Mouse (Mus musculus): ENCODE measurements around the gene Smox. TPM values are rescaled to one million over a fixed set of nuclear protein-coding genes. Genes with fewer than 3 reads are reported as not detected.
A peak's percentile ranks its signal among the peaks of the same experiment; 100 is the strongest.

Smox gene
- polyA plus RNA-seq, 3 experiments from 2014 or later: 8.6 to 14.8 (median 12.8) TPM

DNA sequence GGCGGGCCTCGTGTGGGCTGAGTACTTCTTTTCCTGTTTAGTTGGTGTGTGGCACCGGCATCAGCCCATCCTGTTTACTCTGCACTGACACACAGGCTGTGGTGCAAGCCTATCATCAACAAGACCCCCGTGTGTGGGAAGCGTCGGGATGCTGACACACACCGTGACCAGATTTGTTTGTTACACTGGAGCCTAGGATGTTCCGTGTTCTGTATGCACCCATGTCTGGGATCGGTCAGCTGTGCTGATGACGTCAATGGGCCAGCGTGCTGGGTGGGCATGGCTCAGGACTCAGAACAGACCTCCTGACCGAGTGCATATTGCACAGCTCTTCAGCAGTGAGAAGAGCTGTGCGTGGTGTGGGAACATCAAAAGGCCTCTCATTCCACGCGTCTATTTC is 6.2 kb upstream of the Smox start:
- no peak for ATAC-seq

DNA sequence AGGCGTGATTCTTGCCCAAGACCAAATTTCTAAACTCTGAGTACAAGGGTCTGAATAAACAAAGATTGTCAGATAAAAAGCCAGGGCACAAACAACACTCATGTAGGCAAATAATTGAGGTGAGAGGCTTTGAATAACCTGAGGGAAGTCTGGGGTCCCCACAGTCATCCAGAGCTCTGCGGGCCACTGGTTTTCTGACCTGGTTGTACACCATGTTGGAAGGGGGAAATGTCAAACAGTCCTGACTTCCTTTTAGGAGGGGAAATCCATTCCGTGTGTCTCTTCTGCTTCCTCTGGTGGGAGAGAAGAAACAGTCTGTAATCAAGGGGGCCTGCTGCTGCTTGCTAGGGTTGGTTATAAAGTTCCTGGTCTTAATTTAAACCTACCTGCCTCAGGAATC is 5.2 kb upstream of the Smox start:
- ATAC-seq: no peak

DNA sequence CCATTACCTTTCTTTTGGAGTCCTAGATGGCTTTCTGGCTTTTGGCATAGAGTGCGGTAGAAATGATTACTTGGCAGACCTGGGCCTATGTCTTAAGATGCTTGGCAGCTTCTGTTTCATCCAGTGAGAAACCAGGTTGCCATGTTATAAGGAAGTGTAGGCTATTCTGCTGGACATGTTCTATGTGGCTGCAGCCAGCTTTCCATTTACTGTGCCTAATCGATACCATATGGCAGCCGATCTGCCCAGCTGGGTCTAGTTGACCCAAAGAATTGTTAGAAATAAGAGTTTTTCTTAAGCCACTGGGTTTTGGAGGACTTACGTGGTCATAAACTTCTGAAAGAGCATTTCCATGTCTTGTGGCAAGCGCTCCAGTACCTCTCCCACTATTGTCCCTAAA is 4.0 kb upstream of the Smox start:
- ATAC-seq: no peak

DNA sequence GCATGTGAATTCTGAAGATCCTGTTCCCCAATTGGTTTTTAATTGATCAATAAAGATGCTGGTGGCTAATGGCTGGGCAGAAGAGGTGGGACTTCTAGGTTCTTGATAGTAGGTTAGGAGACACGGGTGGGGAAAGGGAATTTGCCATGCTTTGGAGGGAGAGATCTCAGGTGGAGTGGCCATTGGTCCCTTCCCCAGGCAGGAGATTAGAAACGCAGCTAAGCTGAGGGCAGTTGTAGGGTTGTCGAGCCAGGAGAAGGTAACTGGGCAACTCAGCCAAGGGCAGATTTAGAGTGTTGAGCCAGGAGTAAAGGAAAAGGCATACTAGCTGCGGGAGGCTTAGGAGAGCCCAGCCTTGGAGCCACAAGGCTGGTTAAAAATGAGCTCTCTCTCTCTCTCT is 3.0 kb upstream of the Smox start:
- ATAC-seq: no peak

DNA sequence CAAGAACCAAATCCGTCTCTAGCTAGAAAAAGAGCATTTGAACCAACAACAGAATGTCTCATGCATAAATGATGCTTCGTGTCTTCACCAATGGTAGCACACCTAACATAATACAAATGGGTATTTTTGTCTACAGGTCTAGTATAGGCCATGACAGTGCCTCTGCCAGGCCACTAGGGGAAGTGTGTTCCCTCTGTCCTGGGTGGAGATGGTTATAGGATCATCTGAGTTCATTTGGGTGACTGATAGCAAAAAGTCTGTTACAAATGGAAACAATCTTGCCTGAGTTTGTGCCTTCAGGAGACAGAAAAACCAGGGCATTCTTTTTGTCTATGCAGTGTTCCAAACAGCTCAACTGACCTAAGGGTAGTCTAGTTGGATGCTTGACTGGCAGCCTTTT is 2.4 kb upstream of the Smox start:
- no peak for ATAC-seq

DNA sequence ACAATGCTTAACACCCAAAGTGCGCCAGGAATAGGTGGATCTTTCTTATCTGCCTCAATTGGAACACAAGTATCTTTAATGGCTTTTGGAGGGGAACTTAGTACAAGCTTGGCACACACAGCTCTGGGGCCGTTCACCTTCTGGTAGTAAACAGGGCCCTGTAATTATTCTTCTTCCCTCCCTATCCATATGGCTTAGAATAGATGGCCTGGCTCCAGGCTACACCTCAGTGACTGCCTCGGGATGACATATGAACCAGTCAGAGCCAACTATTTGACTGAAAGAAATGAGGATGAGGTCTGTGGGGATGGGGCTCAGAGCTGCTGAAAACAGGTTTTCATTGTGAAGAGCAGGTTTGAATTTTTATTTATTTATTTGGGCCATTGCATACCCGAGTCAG is 1.7 kb upstream of the Smox start:
- ATAC-seq: no peak

DNA sequence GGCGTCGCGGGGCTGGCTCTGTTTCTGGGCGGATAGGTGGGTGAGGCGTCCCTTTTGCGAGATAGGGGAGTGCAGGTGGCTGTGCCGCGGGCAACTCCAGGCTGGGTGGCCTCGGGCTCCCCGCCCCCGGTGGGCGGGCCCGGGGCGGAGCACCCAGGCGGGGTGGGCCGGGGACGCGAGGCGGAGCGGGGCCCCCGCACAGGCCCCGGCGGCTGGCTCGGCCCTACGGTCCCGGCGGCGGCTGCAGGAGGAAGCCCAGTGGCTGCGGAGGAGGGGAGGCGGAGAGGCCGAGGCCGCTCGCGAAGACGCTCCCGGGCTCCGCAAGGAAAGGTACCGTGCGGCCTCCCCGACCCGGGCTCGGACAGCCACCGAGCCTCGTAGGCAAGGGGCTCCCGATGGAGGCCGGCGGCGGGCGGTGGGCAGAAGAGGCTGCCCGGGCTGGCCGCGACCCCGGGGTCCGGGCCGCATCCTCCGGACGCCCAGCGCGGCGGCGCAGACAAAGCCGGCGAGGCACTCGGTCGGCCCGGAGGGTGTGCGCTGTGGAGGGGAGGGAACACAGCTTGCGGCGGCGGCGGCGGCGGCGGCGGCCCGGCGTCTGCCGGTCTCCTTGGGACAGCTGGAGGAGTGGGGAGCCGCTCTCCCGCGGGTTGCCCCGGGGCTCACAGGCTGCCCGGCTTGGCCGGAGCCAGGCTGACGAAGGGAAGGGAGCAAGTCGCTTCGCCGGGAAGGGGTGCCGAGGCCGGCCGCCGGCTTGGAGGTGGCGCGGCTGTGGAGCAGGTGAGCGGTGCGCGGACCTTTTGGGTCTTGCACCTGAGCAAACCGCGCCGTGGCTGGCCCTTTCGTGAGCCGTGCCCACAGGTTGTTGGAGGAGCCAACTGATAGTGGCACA is 655 bp downstream of the Smox start:
- peak; percentile 89 for ATAC-seq

DNA sequence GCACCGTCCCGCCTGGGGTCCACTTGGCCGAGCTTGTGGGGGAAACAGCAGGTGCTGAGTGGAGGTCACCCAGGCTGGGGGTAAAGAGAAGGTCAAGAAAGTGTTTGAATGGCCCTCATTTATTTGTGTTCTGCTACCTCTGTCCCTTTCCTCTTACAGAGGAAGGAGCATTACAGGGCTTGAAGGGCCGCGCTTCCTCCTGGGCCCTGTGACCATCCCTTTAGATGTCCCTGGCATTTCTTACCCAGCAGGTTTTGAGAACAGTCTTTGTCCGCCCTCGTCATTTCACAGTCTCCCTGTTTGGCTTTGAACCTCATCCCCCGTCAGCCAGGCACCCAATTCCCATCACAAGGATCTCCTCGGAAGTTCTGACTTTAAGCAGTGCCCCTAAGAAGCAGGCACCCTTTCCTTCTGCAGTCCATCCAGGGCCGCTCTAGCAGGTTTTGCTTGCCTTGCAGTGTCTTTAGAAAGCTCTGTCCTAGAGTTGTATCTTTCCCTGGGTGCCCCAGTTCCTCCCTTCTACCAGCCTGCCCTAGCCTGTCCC is 1.4 kb downstream of the Smox start:
- no peak for ATAC-seq

DNA sequence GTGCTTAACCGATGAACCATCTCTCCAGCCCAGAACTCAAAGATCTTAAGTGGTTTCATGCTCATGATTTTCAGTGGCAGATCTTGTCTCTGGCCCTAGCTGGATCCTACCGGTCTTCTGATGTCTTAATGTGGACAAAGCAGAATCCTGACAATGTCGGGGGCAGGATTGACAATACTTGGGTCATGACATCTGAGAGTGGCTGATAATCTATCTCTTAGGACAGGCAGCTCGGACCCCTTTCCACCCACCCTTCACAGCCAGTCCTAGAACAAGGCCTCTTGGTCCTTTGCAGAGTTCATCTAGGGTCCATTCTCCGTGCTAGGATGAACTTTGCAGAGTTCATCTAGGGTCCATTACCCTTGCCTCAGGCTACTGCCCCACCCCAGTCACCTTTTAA is 2.1 kb downstream of the Smox start:
- ATAC-seq: no peak

DNA sequence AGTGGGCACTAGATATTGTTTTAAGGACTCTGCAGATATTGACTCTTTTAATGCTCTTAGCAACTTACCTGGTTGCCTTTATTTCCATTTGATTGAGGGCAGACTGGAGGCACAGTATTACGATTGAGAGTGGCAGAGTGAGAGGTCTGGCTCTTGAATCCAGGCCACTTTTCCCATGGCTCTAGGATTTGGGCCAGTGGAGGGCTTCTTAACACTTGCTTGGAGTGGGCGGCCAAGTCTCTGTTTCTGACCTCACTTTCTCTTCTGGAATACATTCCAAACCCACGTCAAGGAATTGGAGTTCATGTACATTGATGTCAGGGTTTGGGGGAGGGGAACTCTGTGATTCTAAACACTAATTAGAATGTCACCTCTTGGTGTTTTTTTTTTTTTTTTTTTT is 4.0 kb downstream of the Smox start:
- ATAC-seq: no peak

DNA sequence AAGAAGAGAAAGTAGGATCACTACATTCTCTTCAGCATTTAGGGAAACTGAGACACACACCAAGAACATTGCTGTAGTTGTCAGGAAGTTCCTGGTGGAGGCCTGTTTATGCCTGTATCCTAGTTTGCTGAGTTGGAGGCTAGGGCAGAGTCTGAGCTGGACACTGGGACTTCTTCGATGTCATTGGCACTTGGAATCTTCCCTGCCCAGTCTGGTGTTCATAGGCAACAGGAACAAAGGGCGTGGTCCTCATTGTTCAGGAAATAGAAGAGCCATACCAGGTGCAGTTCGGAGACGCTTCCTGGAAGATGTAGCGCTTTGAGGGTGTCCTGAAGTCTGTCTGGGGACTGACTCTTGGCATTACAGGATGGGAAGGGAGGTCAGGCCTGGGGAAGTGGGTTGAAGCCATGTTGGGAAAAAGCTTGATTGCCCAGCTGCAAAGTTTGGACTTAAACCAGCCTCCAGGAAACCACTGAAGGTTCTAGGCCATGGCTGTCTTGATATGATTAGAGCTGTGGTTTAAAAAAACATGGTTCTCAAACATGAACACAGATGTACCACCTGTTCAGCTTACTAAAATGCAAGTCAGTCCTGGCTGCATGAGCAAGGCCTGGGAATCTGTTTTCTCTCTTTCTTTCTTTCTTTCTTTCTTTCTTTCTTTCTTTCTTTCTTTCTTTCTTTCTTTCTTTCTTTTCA is 5.0 kb downstream of the Smox start:
- no peak for ATAC-seq

DNA sequence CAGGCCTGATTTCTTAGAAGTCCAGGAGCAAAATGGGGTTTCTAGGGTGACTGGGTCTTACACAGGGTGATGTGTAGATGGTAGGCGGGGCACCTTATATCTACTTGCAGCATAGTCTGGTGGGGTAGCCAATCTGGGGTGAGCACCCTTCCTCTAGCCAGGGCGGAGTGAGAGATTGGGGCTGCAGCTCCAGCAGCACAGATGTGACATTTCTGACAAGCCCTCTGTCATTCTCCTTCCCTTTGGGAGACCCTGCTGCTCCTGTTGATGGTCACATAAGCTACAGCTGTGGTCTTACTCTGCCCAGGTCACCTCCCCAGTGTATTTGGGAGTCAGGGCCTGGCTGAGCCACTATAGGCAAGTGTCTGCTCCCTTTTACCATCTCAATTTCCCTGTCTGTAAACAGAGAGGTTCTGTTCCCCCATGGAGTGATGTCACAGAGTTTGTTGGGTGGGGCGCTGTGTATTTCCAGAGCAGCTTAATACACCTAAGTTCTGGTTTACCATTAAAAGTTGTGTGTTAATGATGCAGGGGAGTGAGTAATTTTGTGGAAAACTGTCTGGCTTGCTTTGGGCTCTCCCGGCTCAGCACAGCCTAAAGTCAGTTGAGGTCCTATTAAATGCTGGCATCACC is 6.0 kb downstream of the Smox start:
- no peak for ATAC-seq

DNA sequence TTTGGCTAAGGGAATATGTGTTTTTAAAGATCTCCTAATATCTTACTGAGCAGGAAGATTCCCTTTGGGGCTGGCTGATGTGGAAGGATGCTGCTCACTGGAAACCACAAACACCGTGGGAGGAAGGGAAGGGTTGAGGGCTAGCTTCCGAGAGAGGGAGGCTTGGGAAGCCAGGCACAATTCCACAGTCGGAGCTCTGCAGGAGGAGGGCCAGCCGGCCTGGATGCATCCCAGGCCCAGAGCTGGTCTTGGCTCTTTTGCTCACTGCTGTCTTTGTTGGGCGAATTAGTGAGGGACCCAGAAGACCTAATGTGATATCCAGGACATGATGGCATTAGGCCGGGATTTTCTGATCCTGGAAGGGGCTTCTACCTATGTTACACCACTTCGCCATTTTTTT is 6.9 kb downstream of the Smox start:
- no peak for ATAC-seq

DNA sequence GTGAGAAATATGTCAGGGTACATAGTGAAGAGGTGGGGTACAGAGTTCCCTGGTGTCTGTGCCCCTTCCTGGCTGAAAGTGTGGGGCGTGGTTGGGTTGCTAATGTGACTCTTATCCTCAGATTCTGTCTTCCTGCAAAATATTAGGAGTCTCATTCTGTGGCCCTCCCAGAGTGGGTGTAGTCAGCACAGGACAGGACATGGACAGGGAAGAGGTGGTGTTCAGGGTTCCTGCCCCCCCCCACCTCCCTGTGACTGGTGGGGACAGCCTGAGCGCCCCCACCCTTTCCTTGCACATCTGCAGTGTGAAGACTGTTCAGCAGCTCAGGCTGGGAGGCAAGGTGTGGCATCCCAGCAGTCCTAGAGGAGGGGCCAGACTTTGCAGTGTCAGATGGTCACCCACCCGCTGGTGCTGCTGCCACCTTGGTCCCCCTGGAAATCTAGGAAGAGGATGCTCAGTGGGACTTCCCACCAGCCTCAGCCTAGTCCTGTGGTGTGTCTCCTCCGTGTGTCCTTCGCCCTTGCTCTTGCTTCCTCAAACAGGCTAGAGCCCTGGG is 8.1 kb downstream of the Smox start:
- no peak for ATAC-seq

DNA sequence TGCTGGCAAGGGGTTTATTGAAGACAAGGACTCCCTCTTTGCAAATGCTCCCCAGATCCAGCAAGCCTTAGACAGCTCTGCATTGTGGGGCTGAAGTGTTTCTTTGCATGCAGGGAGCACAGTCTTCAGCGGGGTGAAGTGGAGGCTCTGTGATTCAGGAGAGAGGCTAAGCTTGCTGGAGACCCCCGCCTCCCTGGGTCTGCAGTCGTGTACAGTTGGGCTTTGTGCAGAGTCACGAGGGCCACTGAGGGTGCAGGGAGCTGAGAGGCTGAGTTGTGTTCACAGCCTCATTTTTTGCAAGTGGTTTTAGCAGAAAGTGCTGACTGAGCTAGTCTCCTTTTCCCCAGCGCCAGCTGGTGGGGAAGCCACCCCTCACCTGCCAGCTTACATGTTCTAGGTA is 10.6 kb downstream of the Smox start:
- ATAC-seq: peak; percentile 18

DNA sequence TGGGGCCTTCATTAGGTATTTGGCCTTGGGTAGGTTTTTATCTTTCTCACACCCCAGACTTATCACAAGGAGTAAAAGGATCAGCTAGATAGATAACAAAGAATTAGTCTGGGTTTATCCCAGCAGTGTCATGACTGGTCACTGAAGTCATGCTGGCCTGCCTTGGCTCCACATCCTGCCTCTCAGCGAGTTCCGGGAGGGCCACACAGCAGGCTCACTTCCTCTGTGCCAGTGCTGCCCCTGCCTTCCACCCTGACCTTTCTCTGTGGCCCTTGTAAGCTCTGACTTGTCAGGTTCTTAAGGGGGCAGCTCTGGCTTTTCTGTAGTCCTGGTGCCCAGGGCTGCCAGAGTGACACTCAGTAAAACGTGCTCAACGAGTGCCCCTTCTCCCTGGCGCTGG is 11.3 kb downstream of the Smox start:
- no peak for ATAC-seq

DNA sequence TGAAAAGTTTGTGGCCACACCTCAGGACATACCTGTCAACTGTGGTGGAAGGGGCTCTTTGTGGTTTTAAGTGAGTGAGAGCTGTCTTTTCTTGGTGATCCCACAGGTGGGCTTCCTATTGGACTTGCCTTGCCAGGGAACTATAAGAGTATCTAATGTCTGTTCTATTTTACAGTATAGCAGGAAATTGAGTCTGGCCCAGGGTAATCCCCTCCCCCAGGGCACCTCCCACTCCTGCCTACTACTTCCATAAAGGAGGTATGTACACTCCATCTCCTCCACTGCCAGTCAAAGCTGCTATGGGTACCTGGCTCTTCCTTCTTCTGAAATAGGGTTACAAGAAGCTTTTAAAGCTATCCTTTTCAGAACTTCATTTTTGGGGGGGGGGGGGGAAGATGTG is 14.1 kb downstream of the Smox start:
- peak; percentile 30 for ATAC-seq

DNA sequence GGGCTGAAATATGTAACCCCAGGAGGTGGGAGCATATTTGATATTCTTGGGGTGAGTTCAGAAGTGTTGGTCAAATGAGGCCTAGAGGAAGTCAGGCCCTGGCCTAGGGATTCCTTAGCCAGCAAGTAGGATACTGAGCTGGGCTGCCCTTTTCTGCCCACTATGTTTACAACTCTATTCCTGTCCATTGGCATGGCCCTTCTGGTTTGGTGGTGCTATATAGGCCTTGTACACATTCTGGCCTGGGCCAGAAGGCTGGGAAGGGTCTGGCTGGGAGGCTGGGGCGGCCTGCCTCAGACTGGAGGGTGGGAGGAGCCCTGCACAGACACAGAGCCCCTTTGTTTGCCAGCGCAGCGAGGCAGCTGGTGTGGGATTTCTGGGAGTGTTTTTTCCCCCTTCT is 15.1 kb downstream of the Smox start:
- ATAC-seq: no peak

DNA sequence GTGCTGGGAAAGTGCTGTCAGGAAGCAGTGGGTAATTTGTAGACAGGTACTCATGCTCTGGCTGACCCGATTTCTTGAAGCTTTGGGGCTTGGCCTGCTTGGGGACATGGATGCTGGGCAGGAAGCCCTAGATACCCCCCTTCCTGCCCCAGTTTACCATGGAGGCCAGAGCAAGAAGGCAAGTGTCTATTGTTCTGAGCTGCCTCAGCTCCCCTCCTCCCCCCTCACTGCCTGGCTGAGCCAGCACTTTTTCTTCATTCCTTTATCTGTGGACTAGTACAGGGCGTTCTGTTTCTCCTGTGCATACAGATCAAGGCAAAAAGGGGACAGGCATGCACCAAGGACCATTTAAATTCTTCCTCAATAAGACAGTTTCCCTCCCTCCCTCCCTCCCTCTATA is 17.2 kb downstream of the Smox start:
- ATAC-seq: no peak

DNA sequence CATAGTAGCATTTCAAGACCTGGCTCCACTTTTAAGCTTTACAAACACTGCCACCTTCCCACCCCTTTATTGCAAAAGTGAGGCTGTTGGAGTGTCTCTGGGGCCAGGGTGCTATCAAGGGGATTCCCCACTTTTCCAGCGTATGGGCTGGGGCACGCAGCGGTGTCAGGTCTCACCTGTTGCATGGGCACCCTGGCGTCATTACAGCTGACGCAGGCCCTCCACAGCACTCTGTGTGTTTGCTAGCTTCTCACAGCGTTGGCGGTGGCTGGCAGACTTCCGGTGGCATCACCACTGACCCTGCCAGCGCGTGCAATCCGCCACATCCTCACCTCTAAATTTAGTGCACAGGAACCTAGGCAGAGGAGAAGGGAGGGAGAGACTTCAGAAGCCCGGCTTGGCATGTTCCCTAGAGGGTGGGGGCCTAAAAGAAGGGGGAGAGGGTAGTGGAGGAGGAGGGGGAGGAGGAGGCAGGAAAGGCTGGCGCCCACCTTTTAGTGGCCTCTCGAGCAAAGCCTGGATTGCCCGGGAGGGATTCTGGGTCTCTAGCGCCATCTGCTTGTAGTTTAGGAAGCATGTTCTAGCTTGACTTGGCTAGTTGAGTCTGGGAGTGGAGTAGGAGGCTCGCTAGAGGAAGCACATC is 18.5 kb downstream of the Smox start:
- ATAC-seq: peak; percentile 85

DNA sequence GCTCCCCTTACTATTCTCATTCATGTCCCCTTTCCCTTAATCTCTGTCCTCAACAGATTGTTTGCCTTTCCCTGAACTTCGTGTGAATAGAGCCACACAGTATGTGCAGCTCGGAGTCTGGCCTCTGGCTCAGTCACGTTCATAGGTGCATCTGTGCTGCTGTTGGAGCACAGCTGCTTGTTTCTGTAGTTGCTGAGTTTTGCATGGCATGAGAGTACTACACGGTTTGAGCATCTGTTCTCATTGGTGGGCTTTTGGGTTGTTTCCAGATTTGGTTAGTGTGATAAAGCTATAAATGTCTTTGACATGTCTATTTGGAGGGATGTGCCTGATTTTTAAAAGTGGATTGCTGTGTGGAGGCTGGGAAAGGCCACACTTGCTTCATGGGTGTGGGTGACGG is 19.2 kb downstream of the Smox start:
- ATAC-seq: no peak

DNA sequence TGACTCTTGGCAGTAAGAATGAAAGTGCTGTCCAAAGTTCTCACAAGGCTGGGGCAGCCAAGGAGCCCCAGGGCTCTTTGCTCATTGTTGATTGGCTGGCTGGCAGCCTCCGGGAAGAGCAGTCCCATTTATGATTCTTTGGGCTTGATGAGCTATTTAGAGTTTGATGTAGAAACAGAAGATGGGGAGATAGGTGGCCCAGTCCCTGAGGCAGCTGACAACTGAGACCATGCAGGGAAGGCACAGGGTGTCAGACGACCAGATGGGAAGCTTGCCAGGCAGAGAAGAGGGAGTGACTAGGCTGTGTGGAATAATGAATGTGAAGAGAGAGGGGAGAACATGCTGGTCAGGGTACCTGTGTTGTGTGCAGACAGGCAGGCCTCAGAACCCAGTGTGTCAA is 22.2 kb downstream of the Smox start:
- ATAC-seq: no peak

Measured in inflammation-experienced regulatory T-cells, adult 6 months (primary cell).